9 mouse cellular contexts compared by ENCODE assay signal in the genomic region with DNA sequence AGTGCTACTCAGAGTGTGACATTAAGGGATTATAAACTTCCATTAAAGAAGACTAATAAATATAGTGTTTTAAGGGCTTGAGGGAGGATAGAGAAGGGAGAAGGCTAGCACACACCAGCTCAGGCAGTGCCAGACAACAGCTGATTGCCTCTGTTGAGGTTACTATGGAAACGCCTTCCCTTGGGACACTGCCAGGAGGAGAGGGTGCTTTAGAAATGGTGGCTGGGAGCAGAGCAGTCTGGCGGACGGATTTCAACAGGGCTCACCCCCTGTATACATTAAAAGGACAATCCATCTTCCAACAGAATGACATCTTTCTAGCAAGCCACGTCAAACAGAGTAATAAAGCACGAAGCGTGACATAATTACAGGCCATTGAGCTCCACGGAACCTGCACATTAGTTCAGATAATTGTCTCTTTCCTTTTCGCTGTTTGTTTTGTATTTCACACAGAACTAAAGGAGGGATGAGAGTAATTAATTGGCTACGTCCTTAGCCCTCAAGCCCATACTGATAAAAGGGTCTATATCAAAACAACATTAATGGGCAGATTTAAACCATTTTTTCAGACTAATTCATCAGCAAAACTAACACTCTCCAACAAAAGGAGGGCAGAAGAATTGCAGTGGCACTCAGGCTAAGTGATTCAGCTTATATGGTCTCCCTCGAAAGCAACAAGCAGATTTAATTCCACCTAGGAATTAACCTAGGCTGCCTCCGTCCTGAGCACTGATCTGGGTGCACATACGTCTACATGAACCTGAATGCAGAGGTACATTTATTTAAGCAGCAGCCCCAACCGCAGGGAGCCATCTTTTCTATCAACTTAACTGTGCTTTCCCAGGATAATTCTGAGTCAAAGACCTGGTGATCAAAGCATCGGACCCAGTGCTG.
DNase-seq lines count a peak whose midpoint lies in the region; ATAC-seq lines count a peak whose summit lies in the region.
"Had no signal": no experiment of that assay in that cellular context is flagged by ENCODE, and none has a peak within 500 bp of the region (broad histone marks: within the 10 kb centered on the region; RNA-seq: fewer than 3 reads in every experiment).

No protein-coding gene starts in this region.

- H3K9ac ChIP-seq in hindbrain, embryonic 13.5 days, result peak overlapping the region; percentile 67
- H3K9ac ChIP-seq: liver, embryonic 14.5 days had no signal

- 9% methylated on average over 14 of the region's 14 CpGs for WGBS in hindbrain, embryonic 13.5 days

- peaks cover 25% of the 10 kb centered on the region; the same call in 1 of the 2 replicates for H3K27me3 ChIP-seq in hindbrain, embryonic 13.5 days

- H3K4me2 ChIP-seq in hindbrain, embryonic 13.5 days, result peak overlapping the region; percentile 48

- ATAC-seq in hindbrain, embryonic 13.5 days (ENCODE audit: low FRiP score), result peak; percentile 97

- H3K36me3 ChIP-seq in hindbrain, embryonic 13.5 days, result no peaks in the 10 kb centered on the region

- no peaks in the 10 kb centered on the region for H3K9me3 ChIP-seq in hindbrain, embryonic 13.5 days

- DNase-seq in urinary bladder, postnatal 14 days (ENCODE audit: low spot score), result peak; percentile 50
- no peak for DNase-seq in urinary bladder, adult 2 months (ENCODE audit: low spot score)
- peak; percentile 72 for DNase-seq in embryo, embryonic 9.5 days (ENCODE audit: extremely low spot score)
- peak; percentile 92 to 94 for DNase-seq in layer of hippocampus, postnatal 10 days (ENCODE audit: low spot score in 2 of 2)
- peak; percentile 78 for DNase-seq in lung, postnatal 36 days
- DNase-seq in right cerebral cortex, adult 2 months (ENCODE audit: low spot score in 2 of 2), result peak; percentile 91 to 94
- DNase-seq in urinary bladder, postnatal 25 days (ENCODE audit: low spot score), result no peak

- H3K4me1 ChIP-seq in hindbrain, embryonic 13.5 days (replicated peaks), result peaks cover 38% of the 10 kb centered on the region

- peak overlapping the region; percentile 97 for H3K27ac ChIP-seq in hindbrain, embryonic 13.5 days
- H3K27ac ChIP-seq: liver, embryonic 14.5 days had no signal

- peak overlapping the region; percentile 12 for H3K4me3 ChIP-seq in hindbrain, embryonic 13.5 days

Comparison
In these comparisons a context has a peak if more than half of its experiments do, and no peak if none do; other contexts are left out.
1. DNase-seq: peak in urinary bladder, postnatal 14 days (single experiment), embryo, embryonic 9.5 days (single experiment), layer of hippocampus, postnatal 10 days (2 of 2), lung, postnatal 36 days (single experiment) and right cerebral cortex, adult 2 months (2 of 2); none in urinary bladder, adult 2 months (single experiment) and urinary bladder, postnatal 25 days (single experiment).